Mouse (Mus musculus): ENCODE data around the gene Cxcr5. TPM values are rescaled to one million over a fixed set of nuclear protein-coding genes. Genes with fewer than 3 reads are reported as not detected.

Cxcr5 gene
- polyA plus RNA-seq, 1 experiment from 2014 or later = 0.17 TPM

DNA sequence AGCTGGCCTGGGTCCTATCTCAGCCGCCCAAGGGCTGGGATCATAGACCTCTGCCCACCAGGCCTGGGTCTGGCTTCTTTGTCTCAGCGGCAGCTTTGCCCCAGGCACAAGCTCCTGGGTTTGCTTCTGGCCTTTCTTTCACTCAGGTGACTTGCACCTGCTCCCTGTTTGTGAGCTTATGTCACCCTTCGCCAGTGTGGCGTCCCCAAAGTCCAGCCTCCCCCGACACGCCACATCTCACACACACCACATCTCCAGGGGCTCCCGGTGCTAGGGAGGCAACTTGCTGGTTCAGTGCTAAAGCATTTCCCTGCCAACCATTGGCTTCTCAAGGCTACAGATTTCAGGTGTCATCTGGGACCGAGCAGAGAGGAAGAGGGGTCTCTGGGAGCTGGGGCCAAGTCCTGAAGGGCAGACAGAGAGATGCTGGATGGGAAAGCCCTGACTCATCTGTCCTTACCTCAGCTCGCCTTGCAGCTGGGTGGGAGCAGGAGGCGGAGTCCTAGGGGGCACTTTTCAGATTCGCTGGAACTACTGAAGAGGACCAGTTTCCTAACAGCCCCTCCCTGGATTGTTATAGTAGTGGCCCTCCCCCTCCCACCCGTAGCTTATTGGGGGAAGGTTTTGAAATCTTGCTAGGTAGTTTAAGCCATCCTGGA lies 64.7 kb downstream of the Cxcr5 start:
- no peaks in the 10 kb centered on the region for H3K27me3 ChIP-seq (replicated peaks; ENCODE audit: insufficient read depth, low read length)
- no peaks in the 10 kb centered on the region for H3K9me3 ChIP-seq (ENCODE audit: low read length)
- H3K36me3 ChIP-seq (ENCODE audit: insufficient read depth, low read length) = no peaks in the 10 kb centered on the region
- no peak overlapping the region for H3K9ac ChIP-seq (replicated peaks; ENCODE audit: low read depth)
- TF ChIP-seq EP300 (IDR thresholded peaks at IDR 0.05) (no peak), CTCF (IDR thresholded peaks at IDR 0.05) (no peak)
- peaks cover 73% of the 10 kb centered on the region for H3K4me1 ChIP-seq (ENCODE audit: insufficient read depth, low read depth, low read length)
- DNase-seq (ENCODE audit: low spot score) = peak; percentile 60
- no peak overlapping the region for H3K4me3 ChIP-seq (ENCODE audit: low read depth, low read length)
- no peak for ATAC-seq
- 43% methylated on average over 12 of the region's 12 CpGs for WGBS
- no peak overlapping the region for H3K4me2 ChIP-seq (replicated peaks; ENCODE audit: low read depth, low read length)
- H3K27ac ChIP-seq (ENCODE audit: low read length) = peak overlapping the region; percentile 81

GRCm38 (mm10) chr9:44495810-44496344 lies 65.8 kb downstream of the Cxcr5 start:
- 52% methylated on average over 10 of the region's 10 CpGs for WGBS
- ATAC-seq (no peak), DNase-seq (ENCODE audit: low spot score) (no peak)
- H3K27ac ChIP-seq (ENCODE audit: low read length) = peak overlapping the region; percentile 81
- H3K36me3 ChIP-seq (ENCODE audit: insufficient read depth, low read length) = no peaks in the 10 kb centered on the region
- H3K9me3 ChIP-seq (ENCODE audit: low read length) = no peaks in the 10 kb centered on the region
- H3K4me1 ChIP-seq (ENCODE audit: insufficient read depth, low read depth, low read length) = peaks cover 67% of the 10 kb centered on the region
- no peak overlapping the region for H3K4me2 ChIP-seq (replicated peaks; ENCODE audit: low read depth, low read length)
- no peak for TF ChIP-seq EP300 (IDR thresholded peaks at IDR 0.05)
- no peak for TF ChIP-seq CTCF (IDR thresholded peaks at IDR 0.05)
- H3K9ac ChIP-seq (replicated peaks; ENCODE audit: low read depth) = no peak overlapping the region
- H3K27me3 ChIP-seq (replicated peaks; ENCODE audit: insufficient read depth, low read length) = no peaks in the 10 kb centered on the region
- H3K4me3 ChIP-seq (ENCODE audit: low read depth, low read length) = no peak overlapping the region

- no peak for TF ChIP-seq EP300 (IDR thresholded peaks at IDR 0.05)
- TF ChIP-seq CTCF (IDR thresholded peaks at IDR 0.05) = no peak
- no peaks in the 10 kb centered on the region for H3K9me3 ChIP-seq (ENCODE audit: low read length)
- H3K4me2 ChIP-seq (replicated peaks; ENCODE audit: low read depth, low read length) = peak overlapping the region; percentile 14
- ATAC-seq (no peak; the same call in 1 of the 2 replicates), DNase-seq (ENCODE audit: low spot score) (no peak)
- peaks cover 74% of the 10 kb centered on the region for H3K4me1 ChIP-seq (ENCODE audit: insufficient read depth, low read depth, low read length)
- WGBS = 15% methylated on average over 9 of the region's 9 CpGs
- H3K4me3 ChIP-seq (ENCODE audit: low read depth, low read length) = no peak overlapping the region
- H3K36me3 ChIP-seq (ENCODE audit: insufficient read depth, low read length) = no peaks in the 10 kb centered on the region
- H3K9ac ChIP-seq (replicated peaks; ENCODE audit: low read depth) = no peak overlapping the region
- H3K27me3 ChIP-seq (replicated peaks; ENCODE audit: insufficient read depth, low read length) = no peaks in the 10 kb centered on the region
- peak overlapping the region; percentile 80 for H3K27ac ChIP-seq (ENCODE audit: low read length)
Measured at GRCm38 (mm10) chr9:44494863-44495809, 66.5 kb downstream of the Cxcr5 start.

GRCm38 (mm10) chr9:44494261-44494862 lies 67.3 kb downstream of the Cxcr5 start:
- peaks cover 75% of the 10 kb centered on the region for H3K4me1 ChIP-seq (ENCODE audit: insufficient read depth, low read depth, low read length)
- TF ChIP-seq EP300 (IDR thresholded peaks at IDR 0.05) (no peak), CTCF (IDR thresholded peaks at IDR 0.05) (no peak)
- H3K27me3 ChIP-seq (replicated peaks; ENCODE audit: insufficient read depth, low read length) = no peaks in the 10 kb centered on the region
- no peaks in the 10 kb centered on the region for H3K36me3 ChIP-seq (ENCODE audit: insufficient read depth, low read length)
- 0 out of 2 replicates have a peak overlapping the region, but pooled peaks have one; percentile 19 for H3K9ac ChIP-seq (replicated peaks; ENCODE audit: low read depth)
- peak overlapping the region; percentile 14 for H3K4me2 ChIP-seq (replicated peaks; ENCODE audit: low read depth, low read length)
- no peak for DNase-seq (ENCODE audit: low spot score)
- H3K27ac ChIP-seq (ENCODE audit: low read length) = peak overlapping the region; percentile 80
- H3K9me3 ChIP-seq (ENCODE audit: low read length) = no peaks in the 10 kb centered on the region
- no peak for ATAC-seq
- WGBS = 7% methylated on average over 11 of the region's 11 CpGs
- no peak overlapping the region for H3K4me3 ChIP-seq (ENCODE audit: low read depth, low read length)

DNA sequence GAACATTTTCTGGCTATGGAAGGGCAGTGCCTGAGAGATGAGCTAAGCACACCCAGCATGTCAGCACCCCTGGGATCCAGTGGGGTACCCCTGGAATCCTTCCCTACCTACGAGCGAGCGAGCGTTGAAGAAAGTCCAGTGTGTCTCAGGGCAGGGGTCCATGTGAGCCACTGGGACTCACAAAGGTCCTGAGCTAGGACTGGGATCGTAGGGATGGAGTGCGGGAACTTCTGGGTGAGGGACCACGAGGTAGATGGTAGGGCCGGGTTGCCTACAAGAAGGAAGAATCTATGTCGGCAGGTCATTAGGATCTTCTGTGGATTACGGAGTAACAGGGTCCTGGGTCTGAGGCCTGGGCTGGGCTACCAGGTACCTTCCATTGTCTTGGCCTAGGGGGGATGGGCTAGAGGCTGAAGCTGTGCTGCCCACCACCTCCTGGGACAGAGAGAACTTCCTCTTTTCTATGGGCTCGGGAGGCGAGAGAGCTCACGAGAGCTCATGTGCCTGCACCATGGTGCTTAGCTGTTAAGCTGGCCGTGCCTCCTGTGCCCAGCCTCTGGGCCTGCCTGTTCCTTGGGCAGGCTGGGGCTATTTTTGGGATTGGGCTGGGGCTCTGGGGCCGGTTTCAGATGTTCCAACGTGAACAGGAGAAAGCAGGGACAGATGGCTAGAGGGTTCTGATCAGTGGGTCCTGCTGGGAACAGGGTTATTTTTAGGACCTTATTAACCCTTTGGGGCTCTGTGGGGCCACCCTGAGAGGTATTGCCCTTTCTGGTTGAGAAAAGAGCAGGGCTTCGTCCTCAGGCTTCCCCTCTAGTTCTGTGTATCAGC lies 68.8 kb downstream of the Cxcr5 start:
- 0 out of 2 replicates have a peak overlapping the region, but pooled peaks have one; percentile 26 for H3K9ac ChIP-seq (replicated peaks; ENCODE audit: low read depth)
- no peaks in the 10 kb centered on the region for H3K36me3 ChIP-seq (ENCODE audit: insufficient read depth, low read length)
- DNase-seq (ENCODE audit: low spot score) = no peak
- no peak overlapping the region for H3K4me3 ChIP-seq (ENCODE audit: low read depth, low read length)
- no peaks in the 10 kb centered on the region for H3K9me3 ChIP-seq (ENCODE audit: low read length)
- no peak overlapping the region for H3K4me2 ChIP-seq (replicated peaks; ENCODE audit: low read depth, low read length)
- peaks cover 85% of the 10 kb centered on the region for H3K4me1 ChIP-seq (ENCODE audit: insufficient read depth, low read depth, low read length)
- WGBS = 60% methylated on average over 17 of the region's 17 CpGs
- TF ChIP-seq CTCF (IDR thresholded peaks at IDR 0.05) (no peak), EP300 (IDR thresholded peaks at IDR 0.05) (no peak)
- H3K27me3 ChIP-seq (replicated peaks; ENCODE audit: insufficient read depth, low read length) = no peaks in the 10 kb centered on the region
- H3K27ac ChIP-seq (ENCODE audit: low read length) = peak overlapping the region; percentile 80
- ATAC-seq = no peak

Measured in lung, postnatal 0 days (tissue).